Mouse (Mus musculus): ENCODE measurements around the gene Dgke.

DNA sequence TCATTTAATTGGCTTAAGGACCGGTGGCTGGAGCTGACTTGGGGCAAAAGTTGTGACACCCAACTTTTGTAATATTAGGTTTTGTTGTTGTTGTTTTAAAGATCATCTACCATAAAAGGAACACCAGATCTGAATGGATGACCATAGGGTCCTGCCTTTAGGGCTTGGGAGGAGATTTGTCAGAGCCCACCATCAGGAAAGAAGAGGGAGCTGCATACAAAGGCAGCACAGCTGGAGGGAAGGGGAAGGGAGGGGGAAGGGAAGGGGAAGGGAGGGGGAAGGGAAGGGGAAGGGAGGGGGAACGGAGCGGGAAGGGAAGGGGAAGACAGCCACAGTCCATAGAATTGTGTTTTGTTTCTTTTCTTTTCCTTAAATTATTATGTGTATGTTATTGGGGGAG is 68.2 kb downstream of the Dgke start:
- TF ChIP-seq CTCF (IDR thresholded peaks at IDR 0.05; ENCODE audit: low read depth, low read length) (no peak), POLR2A (IDR thresholded peaks at IDR 0.05; ENCODE audit: borderline replicate concordance, low read depth, low read length) (no peak)

Data from bone marrow macrophage, adult 2 months (primary cell).